Mouse (Mus musculus) midbrain, embryonic 10.5 days (tissue): Measurements from ENCODE around the gene Alg10b. TPM values are rescaled to one million over a fixed set of nuclear protein-coding genes. Genes with fewer than 3 reads are reported as not detected.

Source experiments
- microRNA-seq: library from miRNA; unstranded; fragments of <30 nt; microRNA quantifications from one replicate; pipeline ENCODE4, GENCODE M21; 2017
- polyA plus RNA-seq: library from polyadenylated mRNA; unstranded; fragments of >200 nt; fragmentation: Nextera tagmentation; extraction: Ambion mirVana; gene quantifications from 2 replicates; pipeline ENCODE4 v1.2.1, GENCODE M21; 2016

Gene Alg10b
- polyA plus RNA-seq, 1 experiment from 2014 or later, result 35.8 TPM

Small RNA genes lying within 50 kb of the gene (microRNA-seq; reads per million reads assigned to microRNA genes)
- gene Mir7648, result 1.2 reads per million
